Mouse (Mus musculus) lung, postnatal 0 days (tissue): ENCODE data around the gene Dcaf10.

Experiments
- CTCF ChIP-seq: IDR thresholded peaks from 2 replicates; pipeline ENCODE4 v1.5.1; 2016; ENCODE audit warnings: antibody characterized with exemption, mild to moderate bottlenecking
- EP300 ChIP-seq: IDR thresholded peaks from 2 replicates; pipeline ENCODE4 v1.6.1; 2016; ENCODE audit warnings: antibody characterized with exemption, mild to moderate bottlenecking, control low read depth

DNA sequence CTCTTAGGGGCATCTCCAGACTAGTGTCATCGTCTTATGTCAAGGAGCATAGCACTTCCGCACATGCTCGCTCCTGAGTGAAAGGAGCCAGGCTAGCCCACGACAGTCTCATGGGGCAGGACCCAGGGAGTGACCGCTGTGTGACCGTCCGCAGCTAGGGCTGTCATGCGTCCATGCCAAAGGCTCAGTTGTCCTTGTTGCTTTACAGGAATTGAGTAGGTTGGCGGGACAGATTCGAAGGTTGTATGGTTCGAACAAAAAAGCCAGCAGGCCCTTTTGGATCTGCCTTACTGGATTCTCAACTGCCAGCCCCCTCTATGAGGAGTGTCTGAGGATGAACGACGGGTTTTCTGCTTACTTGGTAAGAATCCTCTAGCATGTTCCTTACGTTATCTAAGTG is 36.4 kb upstream of the Dcaf10 start:
- TF ChIP-seq CTCF (no peak), EP300 (no peak)
